Mouse (Mus musculus) lung, adult 2 months (tissue): ENCODE data around the gene Arhgap15. TPM values are rescaled to one million over a fixed set of nuclear protein-coding genes. Genes with fewer than 3 reads are reported as not detected.

Source experiments
- DNase-seq: peaks from one replicate; pipeline ENCODE4 v3.0.0; 2022
- H3K4me1 ChIP-seq: fragments of 200-500 bp; 2 replicates; pipeline ENCODE4 v1.6.1; 2011; ENCODE audit warnings: low read length; ENCODE audit not compliant: control insufficient read depth, insufficient read depth
- H3K4me3 ChIP-seq: fragments of 200-500 bp; replicated peaks from 2 replicates; pipeline ENCODE3; 2011; ENCODE audit warnings: low read depth, mild to moderate bottlenecking, control low read depth, low read length; ENCODE audit errors: extremely low read depth
- CTCF ChIP-seq: fragments of 200-500 bp; IDR thresholded peaks from 2 replicates; pipeline ENCODE4 v1.5.1; 2011; ENCODE audit warnings: mild to moderate bottlenecking, low read length, control low read depth; ENCODE audit not compliant: insufficient read depth
- POLR2A ChIP-seq: fragments of 200-500 bp; IDR thresholded peaks from 2 replicates; pipeline ENCODE4 v1.6.1; 2011; ENCODE audit warnings: low read depth, mild to moderate bottlenecking, control low read depth, low read length, borderline replicate concordance; ENCODE audit errors: extremely low read depth
- WGBS: fragments of 180-500 bp; shearing (Covaris S2); methylation state at CpG from one replicate; pipeline ENCODE4 v1.1.7; 2018; 5-methylcytosine and 5-hydroxymethylcytosine counted together
- polyA plus RNA-seq: library from polyadenylated mRNA; depleted of rRNA; stranded (reverse); fragments of >200 nt; gene quantifications from 2 replicates; pipeline ENCODE4 v1.2.3, GENCODE M21; 2012

The Arhgap15 gene
- polyA plus RNA-seq, 1 experiment: 1.8 TPM

- no peak for TF ChIP-seq CTCF
- no peak for TF ChIP-seq POLR2A
- no peak overlapping the region for H3K4me3 ChIP-seq
- no peaks in the 10 kb centered on the region for H3K4me1 ChIP-seq
- whole genome bisulfite sequencing: 58% methylated on average over 5 of the region's 5 CpGs
- DNase-seq: no peak
Observed at GRCm38 (mm10) chr2:43862709-43863108, 114.1 kb downstream of the Arhgap15 start.

- Histone ChIP-seq H3K4me3 (no peak overlapping the region), H3K4me1 (no peaks in the 10 kb centered on the region)
- TF ChIP-seq CTCF: peak; percentile 85
- no peak for TF ChIP-seq POLR2A
- WGBS: 21% methylated on average over 7 of the region's 7 CpGs
- peak; percentile 57 for DNase-seq
Observed at GRCm38 (mm10) chr2:43902403-43902973, 153.9 kb downstream of the Arhgap15 start.

GRCm38 (mm10) chr2:43907496-43907895, 158.9 kb downstream of the Arhgap15 start:
- no peak for DNase-seq
- TF ChIP-seq CTCF: no peak
- TF ChIP-seq POLR2A: no peak
- 64% methylated on average over 5 of the region's 5 CpGs for WGBS
- Histone ChIP-seq H3K4me1 (no peaks in the 10 kb centered on the region), H3K4me3 (no peak overlapping the region)

GRCm38 (mm10) chr2:43914104-43914503, 165.5 kb downstream of the Arhgap15 start:
- Histone ChIP-seq H3K4me3 (no peak overlapping the region), H3K4me1 (no peaks in the 10 kb centered on the region)
- WGBS: 66% methylated on average over 6 of the region's 6 CpGs
- no peak for DNase-seq
- no peak for TF ChIP-seq POLR2A
- no peak for TF ChIP-seq CTCF

GRCm38 (mm10) chr2:43923863-43924340, 175.3 kb downstream of the Arhgap15 start:
- 85% methylated on average over 5 of the region's 5 CpGs for WGBS
- no peak overlapping the region for H3K4me3 ChIP-seq
- no peak for TF ChIP-seq POLR2A
- TF ChIP-seq CTCF: no peak
- H3K4me1 ChIP-seq: no peaks in the 10 kb centered on the region
- DNase-seq: no peak

GRCm38 (mm10) chr2:43931687-43932086, 183.1 kb downstream of the Arhgap15 start:
- no peak for DNase-seq
- TF ChIP-seq CTCF (no peak), POLR2A (no peak)
- Histone ChIP-seq H3K4me1 (no peaks in the 10 kb centered on the region), H3K4me3 (no peak overlapping the region)
- 79% methylated on average over 3 of the region's 3 CpGs for WGBS

- Histone ChIP-seq H3K4me3 (no peak overlapping the region), H3K4me1 (no peaks in the 10 kb centered on the region)
- WGBS: 83% methylated on average over 5 of the region's 5 CpGs
- DNase-seq: no peak
- no peak for TF ChIP-seq POLR2A
- TF ChIP-seq CTCF: no peak
Observed at GRCm38 (mm10) chr2:43939196-43939595, 190.6 kb downstream of the Arhgap15 start.

- 76% methylated on average over 2 of the region's 2 CpGs for WGBS
- TF ChIP-seq POLR2A: no peak
- no peak for DNase-seq
- Histone ChIP-seq H3K4me3 (no peak overlapping the region), H3K4me1 (no peaks in the 10 kb centered on the region)
Observed at GRCm38 (mm10) chr2:43945679-43946078, 197.1 kb downstream of the Arhgap15 start.

GRCm38 (mm10) chr2:43949775-43950492, 201.3 kb downstream of the Arhgap15 start:
- no peak for TF ChIP-seq POLR2A
- no peak for TF ChIP-seq CTCF
- H3K4me1 ChIP-seq: no peaks in the 10 kb centered on the region
- WGBS: 70% methylated on average over 13 of the region's 13 CpGs
- no peak for DNase-seq
- no peak overlapping the region for H3K4me3 ChIP-seq

- TF ChIP-seq CTCF: no peak
- TF ChIP-seq POLR2A: no peak
- WGBS: 71% methylated on average over 6 of the region's 6 CpGs
- Histone ChIP-seq H3K4me3 (no peak overlapping the region), H3K4me1 (no peaks in the 10 kb centered on the region)
- no peak for DNase-seq
Observed at GRCm38 (mm10) chr2:43950741-43951140, 202.1 kb downstream of the Arhgap15 start.
